Mouse (Mus musculus) spleen, adult 2 months (tissue): ENCODE results near the gene E030018B13Rik. TPM values are rescaled to one million over a fixed set of nuclear protein-coding genes. Genes with fewer than 3 reads are reported as not detected.
A peak's percentile ranks its signal among the peaks of the same experiment; 100 is the strongest.

Source experiments
- DNase-seq, 2 experiments: peaks; one replicate each; pipeline versions ENCODE4 v3.0.0 to v3.0.0-alpha.2; 2012 to 2021; ENCODE audit warnings: low spot score in 2 of 2, low read depth in 1 of 2
- H3K27ac ChIP-seq: fragments of 200-500 bp; 2 replicates; pipeline ENCODE4 v1.5.1; 2012; ENCODE audit warnings: low read length, inconsistent platforms; ENCODE audit not compliant: insufficient read depth
- H3K27me3 ChIP-seq: fragments of 200-500 bp; 2 replicates; pipeline ENCODE4 v1.6.1; 2012; ENCODE audit warnings: mild to moderate bottlenecking, moderate library complexity, low read length, inconsistent platforms; ENCODE audit not compliant: control insufficient read depth, insufficient read depth
- H3K36me3 ChIP-seq: fragments of 200-500 bp; 2 replicates; pipeline ENCODE4 v1.6.1; 2012; ENCODE audit warnings: mild to moderate bottlenecking, low read length, inconsistent platforms; ENCODE audit not compliant: control insufficient read depth, insufficient read depth
- H3K4me1 ChIP-seq: fragments of 200-500 bp; 2 replicates; pipeline ENCODE4 v1.6.1; 2011; ENCODE audit warnings: inconsistent platforms; ENCODE audit not compliant: control insufficient read depth, insufficient read depth, insufficient read length
- H3K4me3 ChIP-seq: fragments of 200-500 bp; 2 replicates; pipeline ENCODE4 v1.5.1; 2011; ENCODE audit warnings: mild to moderate bottlenecking, inconsistent platforms; ENCODE audit not compliant: insufficient read depth, insufficient read length; ENCODE audit errors: extremely low read depth
- CTCF ChIP-seq: fragments of 200-500 bp; IDR thresholded peaks from 2 replicates; pipeline ENCODE4 v1.5.1; 2011; ENCODE audit warnings: mild to moderate bottlenecking, inconsistent platforms; ENCODE audit not compliant: insufficient read depth, insufficient read length, insufficient replicate concordance; ENCODE audit errors: extremely low read depth
- POLR2A ChIP-seq: fragments of 200-500 bp; IDR thresholded peaks from 2 replicates; pipeline ENCODE4 v1.6.1; 2011; ENCODE audit warnings: low read depth, low read length, inconsistent platforms
- WGBS: fragments of 180-500 bp; shearing (Covaris S2); methylation state at CpG from one replicate; pipeline ENCODE4 v1.1.7; 2018; 5-methylcytosine and 5-hydroxymethylcytosine counted together
- polyA plus RNA-seq: library from polyadenylated mRNA; depleted of rRNA; stranded (reverse); fragments of >200 nt; gene quantifications from 2 replicates; pipeline ENCODE4 v1.2.3, GENCODE M21; 2012

Gene E030018B13Rik
- polyA plus RNA-seq, 1 experiment, result not detected

- DNase-seq, result no peak
- whole genome bisulfite sequencing, result 81% methylated on average over 3 of the region's 3 CpGs
- Histone ChIP-seq H3K27me3 (no peaks in the 10 kb centered on the region), H3K27ac (peak overlapping the region; percentile 27), H3K4me3 (no peak overlapping the region), H3K36me3 (no peaks in the 10 kb centered on the region), H3K4me1 (peaks cover 42% of the 10 kb centered on the region)
- TF ChIP-seq CTCF (no peak), POLR2A (no peak)
Measured at GRCm38 (mm10) chr7:63902604-63903210, 13.9 kb upstream of the E030018B13Rik start.

- no peaks in the 10 kb centered on the region for H3K36me3 ChIP-seq
- DNase-seq, result no peak
- no peaks in the 10 kb centered on the region for H3K27me3 ChIP-seq
- 63% methylated on average over 9 of the region's 9 CpGs for WGBS
- TF ChIP-seq POLR2A, result no peak
- no peak for TF ChIP-seq CTCF
- 0 out of 2 replicates have a peak overlapping the region, but pooled peaks have one; percentile 23 for H3K27ac ChIP-seq
- peaks cover 41% of the 10 kb centered on the region for H3K4me1 ChIP-seq
- H3K4me3 ChIP-seq, result no peak overlapping the region
Measured at GRCm38 (mm10) chr7:63903635-63904380, 12.8 kb upstream of the E030018B13Rik start.

GRCm38 (mm10) chr7:63905190-63905589, 11.5 kb upstream of the E030018B13Rik start:
- Histone ChIP-seq H3K27ac (peak overlapping the region; percentile 65), H3K4me1 (peaks cover 44% of the 10 kb centered on the region), H3K36me3 (no peaks in the 10 kb centered on the region), H3K4me3 (no peak overlapping the region), H3K27me3 (no peaks in the 10 kb centered on the region)
- TF ChIP-seq POLR2A (no peak), CTCF (no peak)
- WGBS, result 93% methylated on average over 2 of the region's 2 CpGs
- DNase-seq, result no peak

GRCm38 (mm10) chr7:63905642-63906041, 11.0 kb upstream of the E030018B13Rik start:
- Histone ChIP-seq H3K4me1 (peaks cover 48% of the 10 kb centered on the region), H3K27me3 (no peaks in the 10 kb centered on the region), H3K4me3 (no peak overlapping the region), H3K36me3 (no peaks in the 10 kb centered on the region), H3K27ac (peak overlapping the region; percentile 65)
- TF ChIP-seq CTCF, result no peak
- TF ChIP-seq POLR2A, result no peak
- DNase-seq, result no peak
- 52% methylated on average over 5 of the region's 5 CpGs for WGBS

- Histone ChIP-seq H3K4me3 (no peak overlapping the region), H3K4me1 (peaks cover 52% of the 10 kb centered on the region), H3K27me3 (no peaks in the 10 kb centered on the region), H3K27ac (peak overlapping the region; percentile 29; the same call in 1 of the 2 replicates), H3K36me3 (no peaks in the 10 kb centered on the region)
- WGBS, result 74% methylated on average over 5 of the region's 5 CpGs
- DNase-seq, result no peak
- TF ChIP-seq POLR2A (no peak), CTCF (no peak)
Measured at GRCm38 (mm10) chr7:63907778-63908495, 8.7 kb upstream of the E030018B13Rik start.

GRCm38 (mm10) chr7:63908496-63909285, 8.0 kb upstream of the E030018B13Rik start:
- TF ChIP-seq CTCF (no peak), POLR2A (no peak)
- no peaks in the 10 kb centered on the region for H3K27me3 ChIP-seq
- 62% methylated on average over 11 of the region's 11 CpGs for WGBS
- H3K4me1 ChIP-seq, result peaks cover 53% of the 10 kb centered on the region; the same call in 1 of the 2 replicates
- H3K27ac ChIP-seq, result peak overlapping the region; percentile 62
- DNase-seq, result no peak
- no peak overlapping the region for H3K4me3 ChIP-seq
- H3K36me3 ChIP-seq, result no peaks in the 10 kb centered on the region
